Mouse (Mus musculus) CH12.LX (cell line): Measurements from ENCODE around the gene Ppm1l.

ENCODE experiments used
- CTCF ChIP-seq, 2 experiments: IDR thresholded peaks in 1 of 2; conservative IDR thresholded peaks in 1 of 2; 2 replicates each; pipeline ENCODE4 v1.5.1; 2011 to 2012; ENCODE audit warnings: low read depth in 2 of 2, low read length in 2 of 2, improper control_type of control experiment in 1 of 2, inconsistent platforms in 1 of 2, mild to moderate bottlenecking in 1 of 2, moderate library complexity in 1 of 2
- E2F4 ChIP-seq: IDR thresholded peaks from 2 replicates; pipeline ENCODE4 v1.6.1; 2011; ENCODE audit warnings: low read depth, low read length, improper control_type of control experiment; ENCODE audit not compliant: insufficient replicate concordance
- POLR2A ChIP-seq: IDR thresholded peaks from 2 replicates; pipeline ENCODE4 v1.6.1; 2011; ENCODE audit warnings: low read depth, mild to moderate bottlenecking, improper control_type of control experiment, low read length
- POLR2AphosphoS2 ChIP-seq: IDR thresholded peaks from 2 replicates; pipeline ENCODE4 v1.6.1; 2011; ENCODE audit warnings: low read depth, low read length, improper control_type of control experiment
- USF1 ChIP-seq: IDR thresholded peaks from 2 replicates; pipeline ENCODE4 v1.6.1; 2014; ENCODE audit warnings: low read depth, mild to moderate bottlenecking, inconsistent platforms, low read length, improper control_type of control experiment

DNA sequence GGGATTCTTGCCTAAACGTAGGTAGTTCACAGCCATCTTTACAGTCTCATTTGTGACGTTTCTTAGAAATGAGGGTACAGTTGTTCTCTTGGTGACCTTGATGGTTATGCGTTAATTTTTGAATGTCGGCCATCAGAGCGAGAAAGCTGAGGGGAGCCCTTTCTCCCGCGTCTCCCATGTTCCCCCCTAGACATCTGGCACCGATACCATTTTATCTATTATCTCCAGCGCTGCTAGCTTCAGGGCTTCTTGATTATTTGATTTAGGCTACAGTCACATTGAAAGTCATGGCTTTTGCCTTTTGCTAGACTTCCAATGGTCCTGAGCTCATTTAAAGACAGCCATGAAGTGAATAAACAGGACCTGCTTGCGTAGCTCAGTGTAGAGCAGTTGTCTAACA lies 26.5 kb downstream of the Ppm1l start:
- TF ChIP-seq CTCF (conservative IDR thresholded peaks at IDR 0.05 in 1 of 2, IDR thresholded peaks at IDR 0.05 in 1 of 2; ENCODE audit: low read depth in 2 of 2, low read length in 2 of 2) (no peak), POLR2AphosphoS2 (no peak), USF1 (no peak), POLR2A (no peak), E2F4 (no peak)
